Mouse (Mus musculus): Measurements from ENCODE around the gene Tmem273.

Tmem273 gene

GRCm38 (mm10) chr14:32858941-32859510 lies 73.3 kb downstream of the Tmem273 start:
- DNase-seq (ENCODE audit: extremely low spot score, low read depth, low spot score): no peak

- DNase-seq (ENCODE audit: extremely low spot score, low read depth, low spot score): no peak
Measured at GRCm38 (mm10) chr14:32859831-32860569, 74.2 kb downstream of the Tmem273 start.

GRCm38 (mm10) chr14:32861149-32861581 lies 75.4 kb downstream of the Tmem273 start:
- DNase-seq (ENCODE audit: extremely low spot score, low read depth, low spot score): no peak

GRCm38 (mm10) chr14:32861656-32862055 lies 75.9 kb downstream of the Tmem273 start:
- no peak for DNase-seq (ENCODE audit: extremely low spot score, low read depth, low spot score)

GRCm38 (mm10) chr14:32865331-32865730 lies 79.6 kb downstream of the Tmem273 start:
- DNase-seq (ENCODE audit: extremely low spot score, low read depth, low spot score): no peak

All from hindlimb bud, embryonic 11.5 days (tissue).